Mouse (Mus musculus): ENCODE data around the gene Gm20920. TPM values are rescaled to one million over a fixed set of nuclear protein-coding genes. Genes with fewer than 3 reads are reported as not detected.
"Not testable (repeated sequence)": the region's sequence is repeated elsewhere in the genome, so short reads cannot be mapped to it uniquely, and the experiment has no call there.

Gm20920 gene
- polyA plus RNA-seq (2015; fragmentation: Nextera tagmentation; extraction: Ambion mirVana), result not detected in 2 replicates

DNA sequence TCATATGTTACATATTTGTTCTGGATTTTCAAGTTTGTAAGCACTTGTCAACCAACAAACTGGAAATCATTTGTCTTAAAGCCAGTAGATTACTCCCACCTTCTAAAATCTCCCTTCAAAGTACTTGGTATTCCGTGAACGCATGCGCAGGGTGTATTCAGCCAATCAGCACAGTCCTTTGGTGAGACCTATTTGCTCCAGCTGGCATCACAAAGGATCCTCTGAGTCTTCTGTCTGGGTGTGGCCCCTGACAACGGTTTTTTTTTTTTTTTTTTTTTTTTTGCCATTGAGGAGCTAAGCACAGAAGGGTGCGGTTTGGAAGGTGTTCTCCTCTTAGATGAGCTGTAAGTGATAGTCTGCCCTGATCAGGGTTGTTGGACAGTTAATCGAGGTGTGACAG is at the start of gene Gm20920:
Gene Gm20920, plus strand, starts transcription at position 301 of the 400 bp plus-strand sequence.
- not testable (repeated sequence) for H3K4me2 ChIP-seq (ENCODE audit: low read depth, low read length); H3K36me3 ChIP-seq (ENCODE audit: control insufficient read depth, insufficient read depth); H3K27me3 ChIP-seq (ENCODE audit: control insufficient read depth, insufficient read depth, low read depth, low read length); ATAC-seq (ENCODE audit: low read depth); H3K27ac ChIP-seq (ENCODE audit: low read length); H3K4me3 ChIP-seq (ENCODE audit: low read depth, low read length); H3K9me3 ChIP-seq (replicated peaks; ENCODE audit: control insufficient read depth, low read length); H3K4me1 ChIP-seq (ENCODE audit: control insufficient read depth, low read depth, low read length); H3K9ac ChIP-seq (ENCODE audit: low read depth, low read length)
- WGBS (ENCODE audit: insufficient replicate concordance), result no CpG with 5 or more reads among the region's 6 CpGs
